Mouse (Mus musculus): ENCODE measurements around the gene Prkab2.

GRCm38 (mm10) chr3:97682159-97682502 lies 24.1 kb downstream of the Prkab2 start:
- TF ChIP-seq CTCF (IDR thresholded peaks at IDR 0.05; ENCODE audit: control insufficient read depth, insufficient read depth, insufficient replicate concordance, low read depth, low read length): no peak
- no peak for TF ChIP-seq POLR2A (IDR thresholded peaks at IDR 0.05; ENCODE audit: control insufficient read depth, low read depth, low read length)

All from testis, adult 2 months (tissue).